Mouse (Mus musculus): ENCODE results near the gene Klf5.

DNA sequence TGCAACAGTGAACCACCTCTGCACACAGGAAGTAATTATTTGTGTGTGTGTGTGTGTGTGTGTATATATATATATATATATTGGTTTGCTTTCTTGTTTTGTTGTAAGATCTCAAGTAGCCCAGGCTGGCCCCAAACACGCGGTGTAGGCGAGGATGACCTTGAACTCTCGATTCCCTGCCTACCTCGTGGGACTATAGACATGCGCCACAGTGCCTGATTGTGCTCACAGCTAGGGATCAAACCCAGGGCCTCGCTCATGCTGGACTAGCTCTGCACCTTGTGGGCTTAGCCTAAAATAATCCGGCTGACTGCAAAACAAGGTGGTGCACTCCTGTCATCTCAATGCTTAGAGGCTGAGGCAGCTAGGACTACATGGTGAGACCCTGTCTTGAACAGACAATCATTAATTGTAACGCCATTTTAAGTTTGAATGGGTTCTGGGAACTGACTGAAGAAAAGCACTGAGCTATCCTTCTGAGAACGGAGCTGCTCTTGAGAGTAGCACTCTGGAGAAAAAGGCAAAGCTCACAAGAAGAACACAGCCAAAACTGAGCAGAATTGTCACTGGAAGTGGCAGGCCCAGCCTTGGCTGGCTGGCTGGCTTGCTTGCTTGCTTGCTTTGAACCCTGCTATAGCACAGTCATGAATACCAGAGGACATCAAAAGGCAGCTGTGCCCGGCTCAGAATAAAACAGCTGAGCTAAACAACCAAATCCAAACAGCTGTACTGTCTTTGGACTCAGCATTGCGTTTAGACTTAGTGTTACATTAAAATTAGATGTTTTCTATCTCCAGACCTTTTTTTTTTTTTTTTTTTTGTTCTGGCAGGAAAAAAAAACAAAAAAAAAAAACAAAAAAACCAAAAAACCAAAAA lies 27.3 kb downstream of the Klf5 start:
- TF ChIP-seq CTCF (IDR thresholded peaks at IDR 0.05; ENCODE audit: low read depth, low read length) (no peak), TAL1 (conservative IDR thresholded peaks at IDR 0.05; ENCODE audit: low read depth, low read length) (no peak)

Measured in G1E (cell line).